Mouse (Mus musculus) cerebral cortex, adult 2 months (tissue): ENCODE data around the gene Khnyn.

ENCODE experiments used
- WGBS: fragments of 180-500 bp; shearing (Covaris S2); methylation state at CpG from one replicate; pipeline ENCODE4 v1.1.7; 2018; 5-methylcytosine and 5-hydroxymethylcytosine counted together

Khnyn gene

DNA sequence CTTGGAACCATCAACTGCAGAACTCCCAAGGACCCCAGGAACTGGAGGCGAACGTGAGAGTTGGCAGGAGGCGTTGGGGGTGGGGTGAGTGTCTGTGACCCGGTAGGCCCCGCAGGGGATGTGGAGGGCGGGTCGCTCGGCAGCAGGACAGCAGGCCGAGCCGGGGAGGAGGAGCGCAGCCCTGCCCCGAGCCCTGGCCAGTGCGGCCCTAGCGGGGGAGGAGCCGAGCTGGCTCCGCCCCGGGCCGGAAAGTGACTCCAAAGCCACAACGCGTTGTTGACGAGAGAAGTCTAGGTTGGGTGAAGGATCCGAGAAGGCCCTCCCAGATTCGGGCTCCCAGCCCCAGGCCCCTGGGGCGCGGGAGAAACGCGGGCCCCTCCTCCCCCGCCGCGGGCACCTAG is at the start of gene Khnyn:
Gene Khnyn (plus strand): TSS at position 235 of the 401 bp plus-strand sequence.
- WGBS: under 1% methylated on average over 30 of the region's 30 CpGs

DNA sequence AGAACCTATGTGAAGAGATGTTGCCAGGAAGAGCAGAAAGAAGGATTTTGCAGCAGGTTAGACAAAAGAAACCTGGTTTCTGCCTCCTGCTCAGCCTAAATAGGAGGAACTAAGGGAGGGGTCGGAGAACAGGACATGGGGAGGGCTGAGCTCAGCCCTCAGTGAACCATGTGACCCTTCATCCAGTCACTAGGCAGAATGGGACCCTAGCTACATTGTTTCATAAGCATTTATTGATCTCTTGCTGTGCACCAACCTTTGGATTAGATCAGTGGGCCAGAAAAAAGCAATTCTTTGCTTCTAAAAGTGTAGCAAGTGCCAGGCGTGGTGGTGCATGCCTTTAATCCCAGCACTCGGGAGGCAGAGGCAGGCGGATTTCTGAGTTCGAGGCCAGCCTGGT is 46.4 kb upstream of the Khnyn start:
- WGBS: 94% methylated on average over 5 of the region's 5 CpGs

DNA sequence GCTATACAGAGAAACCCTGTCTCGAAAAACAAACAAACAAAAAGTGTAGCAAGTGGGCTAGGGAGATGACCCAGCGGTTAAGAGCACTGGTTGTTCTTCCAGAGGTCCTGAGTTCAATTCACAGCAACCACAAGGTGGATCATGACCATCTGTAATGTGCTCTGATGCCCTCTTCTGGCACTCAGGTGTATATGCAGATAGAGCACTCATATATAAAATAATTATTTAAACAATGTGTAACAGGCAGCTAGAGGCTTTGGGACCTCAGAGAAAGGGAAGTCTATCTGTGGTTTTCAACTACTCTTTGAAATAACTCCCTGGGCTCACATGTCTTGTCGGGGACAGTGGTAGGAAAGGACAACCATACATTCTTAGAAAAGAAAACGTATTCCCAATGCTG is 46.0 kb upstream of the Khnyn start:
- 92% methylated on average over 4 of the region's 4 CpGs for WGBS

DNA sequence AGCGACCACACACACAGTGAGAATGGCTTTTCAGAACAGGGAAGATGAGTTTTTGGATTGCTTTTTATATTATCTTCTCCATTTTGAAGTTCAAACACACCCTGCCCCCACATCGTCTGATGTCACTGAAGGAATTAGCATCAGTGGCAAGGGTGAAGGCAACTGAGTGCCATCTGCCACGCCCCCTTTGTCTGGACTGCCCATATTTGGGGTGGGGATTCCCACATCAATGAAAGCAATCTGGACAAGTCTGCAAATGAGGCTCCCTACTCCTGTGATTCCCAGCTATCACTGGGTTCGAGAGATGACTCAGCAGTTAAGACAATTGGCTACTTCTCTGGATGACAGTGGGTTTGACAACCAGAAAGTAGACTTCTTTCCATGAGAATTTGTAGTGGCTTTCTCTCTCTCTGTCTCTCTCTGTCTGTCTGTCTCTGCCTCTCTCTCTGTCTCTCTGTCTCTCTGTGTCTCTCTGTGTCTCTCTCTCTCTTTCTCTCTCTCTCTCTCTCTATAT is 43.8 kb upstream of the Khnyn start:
- 75% methylated on average over 4 of the region's 4 CpGs for WGBS

DNA sequence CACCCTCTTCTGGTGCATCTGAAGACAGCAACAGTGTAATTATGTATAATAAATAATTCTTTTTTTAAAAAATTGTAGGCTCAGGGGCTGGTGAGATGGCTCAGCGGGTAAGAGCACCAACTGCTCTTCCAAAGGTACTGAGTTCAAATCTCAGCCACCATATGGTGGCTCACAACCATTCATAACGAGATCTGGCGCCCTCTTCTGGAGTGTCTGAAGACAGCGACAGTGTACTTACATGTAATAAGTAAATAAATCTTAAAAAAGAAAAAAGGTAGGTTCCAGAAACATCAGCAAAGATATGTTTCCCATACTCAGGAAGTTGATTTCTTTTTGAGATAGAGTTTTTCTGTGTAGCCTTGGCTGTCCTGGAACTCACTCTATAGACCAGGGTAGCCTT is 42.0 kb upstream of the Khnyn start:
- WGBS: 82% methylated on average over 4 of the region's 4 CpGs

DNA sequence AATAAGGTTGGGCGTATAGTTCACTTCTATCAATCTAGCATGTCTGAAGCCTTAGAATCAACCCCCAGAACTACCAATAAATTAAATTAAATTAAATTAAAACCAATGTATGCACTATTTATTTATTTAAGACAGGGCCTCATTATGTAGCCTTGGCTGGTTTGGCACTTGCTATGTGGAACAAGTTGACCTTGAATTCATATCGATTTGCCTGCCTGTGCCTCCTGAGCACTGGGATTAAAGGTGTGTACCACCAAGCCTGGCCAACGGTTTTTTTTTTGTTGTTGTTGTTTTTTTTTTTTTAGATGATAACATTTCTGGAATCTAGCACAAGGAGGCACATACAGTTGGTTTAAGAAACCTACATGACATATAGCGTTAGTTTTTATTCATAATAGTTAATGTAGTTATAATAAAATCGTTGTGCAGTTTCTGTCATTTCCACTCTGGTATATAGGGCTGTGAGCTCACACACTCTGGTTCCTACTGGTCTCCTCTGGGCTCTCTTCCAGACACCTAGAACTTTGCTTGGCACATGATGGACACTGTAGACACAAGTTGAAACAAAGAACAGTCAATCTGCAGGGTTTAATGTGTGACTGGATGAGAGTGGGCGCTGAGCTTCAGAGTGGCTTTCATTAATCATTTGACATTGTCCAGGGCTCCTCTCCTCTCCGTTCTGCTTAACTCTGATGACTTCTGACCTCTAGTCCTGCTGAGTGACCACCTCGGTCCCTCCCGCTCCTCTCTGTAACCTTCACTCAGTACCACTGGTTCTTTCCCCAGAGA is 39.0 kb upstream of the Khnyn start:
- WGBS: 86% methylated on average over 9 of the region's 9 CpGs

DNA sequence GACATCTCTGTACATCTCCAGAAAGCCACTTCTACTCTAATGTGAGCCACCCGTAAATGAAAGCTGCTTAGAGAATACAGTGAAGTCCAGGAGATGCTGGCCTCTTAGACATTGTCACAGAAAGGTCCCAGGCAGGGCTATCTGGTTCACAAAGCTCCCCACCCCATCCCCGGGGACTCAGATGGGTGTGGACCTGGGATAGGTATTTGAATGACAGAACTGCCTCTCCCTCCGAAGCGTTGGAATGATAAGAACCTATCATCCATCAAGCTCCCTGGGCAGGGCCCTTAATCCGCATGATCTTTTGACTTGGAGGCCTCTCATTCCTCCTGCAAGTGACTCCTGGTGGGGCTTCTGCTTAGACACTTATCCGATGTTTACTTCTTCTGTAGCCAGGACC is 33.9 kb upstream of the Khnyn start:
- WGBS: 86% methylated on average over 6 of the region's 6 CpGs

DNA sequence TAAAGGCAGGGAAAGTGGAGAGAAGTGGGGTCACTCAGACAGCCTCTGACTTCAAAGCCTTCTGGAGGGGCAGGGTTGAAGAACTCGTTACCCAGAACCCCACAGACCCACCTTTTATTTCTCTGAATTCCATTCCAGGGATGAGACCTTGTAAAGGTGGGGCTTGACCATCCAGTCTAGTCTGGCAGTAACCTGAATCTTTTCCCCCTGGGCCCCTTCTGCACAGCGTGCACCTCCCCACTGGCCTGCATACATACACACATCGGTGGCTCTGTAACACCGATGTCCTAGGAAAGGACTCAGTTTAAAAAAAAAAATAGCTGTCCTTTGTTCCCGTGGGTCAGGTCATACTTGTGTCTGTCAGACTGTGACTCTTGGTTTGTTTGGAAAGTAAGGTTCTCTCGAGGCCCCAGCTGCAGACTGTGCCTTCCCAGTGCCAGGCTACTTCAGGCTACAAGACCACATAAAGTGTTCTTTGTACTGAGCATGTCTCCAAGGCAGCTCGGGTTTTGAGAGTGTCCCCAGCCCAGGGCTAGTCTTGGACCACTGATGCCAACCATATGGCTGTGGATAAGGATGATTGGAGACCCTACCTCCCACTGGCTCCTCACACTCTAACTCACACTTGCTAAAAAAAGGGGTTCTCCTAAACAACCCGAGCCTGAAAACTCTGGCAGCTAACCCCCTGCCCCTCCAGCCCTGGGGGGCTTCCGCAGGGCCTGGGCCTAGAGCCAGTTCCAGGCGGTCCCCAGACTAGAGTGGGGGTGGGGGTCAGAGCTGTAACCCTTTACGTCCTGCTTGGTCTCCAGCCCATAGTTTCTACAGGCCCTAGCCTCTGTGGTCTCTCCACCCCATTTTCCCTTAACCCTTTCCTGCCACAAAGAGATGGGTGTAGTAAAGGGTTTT is 31.8 kb upstream of the Khnyn start:
- 35% methylated on average over 11 of the region's 11 CpGs for WGBS

DNA sequence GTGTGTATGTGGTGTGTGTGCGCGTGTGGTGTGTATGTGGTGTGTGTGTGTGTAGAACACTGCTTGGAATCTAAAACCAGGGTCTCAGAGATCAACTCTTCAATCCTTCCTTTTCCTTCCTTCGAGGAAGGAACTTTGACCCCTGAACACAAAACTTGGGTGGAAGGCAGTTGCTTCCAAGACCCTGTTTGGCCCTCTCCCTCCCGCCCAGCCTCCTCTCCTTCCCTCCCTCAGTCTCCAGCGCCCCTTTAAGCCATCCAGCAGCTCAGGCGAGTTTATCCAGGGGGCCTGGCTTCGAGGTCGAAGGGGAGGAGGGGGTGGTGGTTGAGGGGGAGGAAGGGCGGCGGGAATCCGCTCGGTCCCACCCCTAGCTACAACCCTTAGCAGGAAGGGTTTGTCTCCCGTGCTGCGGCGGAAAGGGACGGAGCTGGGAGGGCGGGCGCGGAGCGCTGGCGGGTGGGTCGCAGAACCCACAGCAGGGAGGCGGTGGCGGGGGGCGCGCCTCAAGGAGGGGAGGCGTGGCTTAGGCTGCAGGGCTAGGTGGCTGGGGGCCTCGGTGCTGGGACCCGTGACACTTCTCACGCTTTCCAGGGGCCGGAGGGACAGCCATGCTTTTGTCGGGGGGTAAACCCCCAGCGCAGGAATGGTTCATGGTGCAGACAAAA is 31.0 kb upstream of the Khnyn start, which contains the start of gene Nynrin:
Gene Nynrin (plus strand): TSS at position 390 of the 665 bp plus-strand sequence.
- 4% methylated on average over 33 of the region's 33 CpGs for WGBS

DNA sequence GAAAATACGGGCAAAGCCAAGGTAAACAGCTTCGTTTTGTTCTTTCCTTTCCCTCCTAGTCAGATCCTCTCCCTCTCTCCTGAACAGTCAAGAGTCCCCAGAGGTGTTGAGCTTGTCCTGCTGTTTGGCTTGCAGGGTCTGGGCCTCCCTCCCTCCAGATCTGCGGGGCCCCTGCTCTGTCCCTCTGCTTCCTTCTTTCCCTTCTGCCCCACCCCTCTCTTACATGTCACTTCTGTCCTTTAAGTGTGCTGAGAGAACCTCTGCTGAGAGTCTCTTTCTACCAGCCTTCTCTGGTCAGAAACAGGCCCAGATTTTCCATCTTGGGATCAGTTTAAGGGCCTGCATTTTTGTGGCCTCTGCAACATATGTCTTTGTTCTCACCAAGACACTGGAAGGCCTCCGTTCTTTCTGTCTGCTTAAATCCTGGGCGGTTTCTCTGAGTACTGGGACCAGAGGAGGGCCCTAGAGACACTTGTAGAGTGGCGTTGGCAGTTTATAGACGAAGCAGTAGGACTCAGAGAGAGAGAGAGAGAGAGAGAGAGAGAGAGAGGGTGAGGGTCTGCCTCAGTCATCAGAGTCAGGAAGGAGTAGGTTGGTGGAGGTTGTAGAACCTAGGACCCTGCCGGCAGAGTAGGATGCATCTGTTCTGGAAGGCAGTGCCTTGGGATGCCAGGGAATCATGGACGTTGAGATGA is 30.2 kb upstream of the Khnyn start:
- WGBS: 24% methylated on average over 9 of the region's 9 CpGs

DNA sequence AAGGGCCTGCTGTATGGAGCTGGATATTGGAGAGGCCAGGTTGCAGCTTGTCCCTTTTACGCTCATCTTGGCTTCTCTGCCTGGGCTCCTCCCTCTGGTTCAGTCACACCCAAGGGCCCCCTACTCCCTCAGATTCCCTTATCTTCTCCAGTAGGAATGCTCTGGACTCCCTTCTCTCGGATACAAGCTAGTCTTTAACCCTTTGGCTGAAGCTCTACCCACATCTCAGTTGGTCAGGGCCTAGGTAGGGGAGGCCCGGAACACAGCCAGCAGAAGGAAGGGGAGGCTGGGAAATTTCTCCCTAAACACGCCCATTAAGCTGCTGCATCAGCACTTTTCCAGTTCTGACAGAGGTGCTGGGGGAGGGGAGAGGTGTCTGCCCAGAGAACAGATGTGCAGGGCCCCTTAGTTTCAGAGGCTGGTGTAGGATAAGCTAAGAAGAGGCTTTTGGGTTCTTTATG is 29.6 kb upstream of the Khnyn start:
- 52% methylated on average over 4 of the region's 4 CpGs for WGBS

DNA sequence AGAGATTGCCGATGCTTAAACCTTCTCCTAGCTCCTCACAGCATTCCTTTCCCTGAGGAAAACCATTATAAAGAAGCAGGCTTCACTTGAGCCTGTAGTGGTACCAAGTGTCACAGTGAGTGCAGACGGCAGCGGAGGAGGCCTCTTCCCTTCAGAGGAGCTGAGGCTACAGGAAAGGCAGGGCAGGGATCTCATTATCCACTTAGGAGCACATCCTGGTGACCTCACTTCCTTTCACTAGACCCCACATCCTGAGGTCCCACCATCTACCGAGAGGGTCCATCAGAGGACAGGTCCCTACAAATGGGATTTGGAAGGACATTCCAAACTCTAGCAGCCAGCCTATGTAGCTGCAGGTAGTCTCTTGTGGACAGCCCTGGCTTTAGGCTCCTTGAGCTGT is 27.2 kb upstream of the Khnyn start:
- WGBS: 75% methylated on average over 4 of the region's 4 CpGs

DNA sequence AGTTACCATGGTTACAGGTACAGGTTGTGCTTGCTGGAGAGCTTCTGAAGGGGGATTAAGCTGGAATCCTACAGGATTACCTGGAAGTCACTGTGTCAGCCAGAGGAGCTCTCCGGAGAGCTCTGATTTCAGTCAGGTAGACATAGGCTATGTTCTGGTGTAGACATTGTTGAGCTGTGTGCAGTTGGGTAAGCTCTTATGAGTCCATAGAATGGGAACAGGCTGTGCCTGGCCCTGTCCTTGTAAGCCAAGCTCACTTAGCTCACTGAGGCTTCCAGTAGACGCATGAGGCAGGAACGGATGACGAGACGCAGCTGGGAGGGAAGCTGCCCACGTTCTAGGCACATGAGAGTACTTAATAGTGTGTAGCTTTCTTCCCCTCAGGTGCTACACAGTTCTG is 22.6 kb upstream of the Khnyn start:
- 84% methylated on average over 6 of the region's 6 CpGs for WGBS

DNA sequence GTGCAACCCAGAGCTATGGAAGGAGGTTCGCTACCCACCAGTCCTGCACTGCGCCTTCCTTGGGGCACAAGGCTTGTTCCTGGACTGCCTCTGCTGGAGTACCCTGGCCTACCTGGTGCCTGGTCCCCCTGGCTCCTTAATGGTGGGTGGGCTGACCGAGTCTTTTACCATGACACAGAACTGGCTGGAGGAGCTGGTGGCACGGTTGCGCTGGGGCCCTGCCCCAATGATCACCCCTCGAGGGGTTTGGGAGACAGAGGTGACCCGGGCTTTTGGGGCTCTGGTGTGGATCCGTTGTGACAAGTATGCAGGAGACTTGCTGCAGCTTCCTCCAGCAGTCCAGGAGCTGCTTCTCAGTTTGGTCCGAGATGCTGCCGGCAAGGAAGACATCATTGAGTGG is 21.8 kb upstream of the Khnyn start:
- 95% methylated on average over 10 of the region's 10 CpGs for WGBS

DNA sequence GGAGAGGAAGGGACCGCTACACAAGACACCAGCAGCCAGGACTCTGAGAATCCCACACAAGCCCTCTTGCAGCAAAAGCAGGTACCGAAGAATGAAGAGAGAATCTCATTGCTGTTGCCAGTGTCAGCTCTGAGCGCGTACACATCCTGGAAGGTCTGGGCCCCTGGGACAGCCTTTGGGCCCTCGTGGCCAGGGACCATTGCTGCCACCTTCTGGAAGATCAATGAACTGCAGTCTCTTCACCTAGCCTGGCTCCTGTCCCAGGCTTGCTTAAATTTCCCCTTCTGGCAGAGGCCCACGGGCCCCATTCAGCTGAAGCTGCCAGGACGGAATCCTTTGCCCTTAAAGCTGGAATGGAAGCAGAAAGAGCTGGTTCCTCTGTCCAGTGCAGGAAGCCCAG is 21.0 kb upstream of the Khnyn start:
- 43% methylated on average over 7 of the region's 7 CpGs for WGBS

DNA sequence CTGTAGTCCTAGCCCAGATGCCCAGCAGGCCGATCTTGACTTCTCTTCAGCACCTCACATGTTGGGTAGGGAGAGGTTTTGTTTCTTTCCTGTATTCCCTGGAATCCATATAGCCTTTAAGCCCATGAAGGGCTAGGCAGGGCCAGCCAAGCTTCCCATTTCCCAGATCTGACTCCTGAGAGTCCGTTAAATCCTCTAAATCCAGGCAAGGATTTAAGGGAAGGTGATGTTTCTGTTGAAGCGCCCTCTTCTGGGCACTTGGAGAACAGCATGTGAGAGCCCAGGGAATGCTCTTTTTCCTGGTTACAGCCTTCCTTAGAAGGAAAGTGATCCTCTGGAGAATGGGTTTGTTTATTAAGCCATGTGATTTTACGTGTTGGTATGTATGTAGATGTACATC is 17.8 kb upstream of the Khnyn start:
- WGBS: 36% methylated on average over 4 of the region's 4 CpGs

DNA sequence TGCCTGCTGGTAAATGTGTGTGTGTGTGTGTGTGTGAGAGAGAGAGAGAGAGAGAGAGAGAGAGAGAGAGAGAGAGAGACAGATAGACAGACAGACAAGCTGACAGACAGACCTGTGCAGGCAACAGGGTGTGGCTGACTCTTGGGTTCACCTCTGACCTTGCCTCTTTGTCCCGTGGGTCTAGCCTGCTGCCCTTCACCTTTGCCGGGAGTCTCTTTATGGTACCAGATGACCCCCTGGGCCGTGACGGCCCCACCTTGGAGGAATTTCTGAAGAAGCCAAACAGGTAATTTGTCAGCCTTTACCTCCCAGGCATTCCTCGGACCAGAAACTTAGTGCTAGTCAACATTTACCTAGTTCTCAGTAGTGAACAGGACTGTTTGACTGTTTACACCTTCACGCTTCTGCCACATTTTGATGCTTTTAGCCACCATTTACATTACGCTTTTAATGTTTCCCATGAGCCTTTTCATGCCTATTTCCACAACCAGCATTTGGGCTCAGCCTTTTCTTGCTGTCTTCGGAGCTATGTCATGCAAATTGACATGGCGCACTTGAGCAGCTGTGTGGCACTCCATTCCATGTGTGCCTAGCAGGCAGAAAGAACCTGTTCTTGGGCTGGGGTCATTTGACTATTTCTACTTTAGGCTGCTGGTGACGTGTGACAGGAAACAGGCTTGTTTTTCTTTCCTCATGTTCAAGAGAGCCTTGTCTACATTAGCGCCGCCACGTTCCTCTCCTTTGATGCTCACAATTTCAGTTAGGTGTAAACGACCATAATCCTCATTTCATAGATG is 16.3 kb upstream of the Khnyn start:
- WGBS: 88% methylated on average over 14 of the region's 14 CpGs

DNA sequence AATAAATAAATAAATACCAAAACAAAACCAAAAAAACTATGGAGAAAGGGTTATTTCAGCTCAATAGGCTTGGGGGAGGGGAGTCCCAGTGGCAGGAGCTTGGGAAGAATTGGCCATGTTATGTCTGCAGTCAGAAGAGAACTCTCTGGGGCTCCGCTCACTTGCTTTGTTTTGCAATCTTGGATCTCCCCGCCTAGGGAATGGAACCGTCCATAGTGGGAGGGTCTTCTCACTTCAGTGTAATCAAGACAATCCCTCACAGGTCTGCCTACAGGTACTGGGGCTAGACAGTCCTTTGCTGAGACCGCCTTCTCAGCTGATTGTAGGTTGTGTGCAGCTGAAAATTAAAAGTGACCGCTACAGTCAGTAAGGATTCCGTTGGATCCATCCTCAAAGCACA is 15.2 kb upstream of the Khnyn start:
- WGBS: 95% methylated on average over 6 of the region's 6 CpGs

DNA sequence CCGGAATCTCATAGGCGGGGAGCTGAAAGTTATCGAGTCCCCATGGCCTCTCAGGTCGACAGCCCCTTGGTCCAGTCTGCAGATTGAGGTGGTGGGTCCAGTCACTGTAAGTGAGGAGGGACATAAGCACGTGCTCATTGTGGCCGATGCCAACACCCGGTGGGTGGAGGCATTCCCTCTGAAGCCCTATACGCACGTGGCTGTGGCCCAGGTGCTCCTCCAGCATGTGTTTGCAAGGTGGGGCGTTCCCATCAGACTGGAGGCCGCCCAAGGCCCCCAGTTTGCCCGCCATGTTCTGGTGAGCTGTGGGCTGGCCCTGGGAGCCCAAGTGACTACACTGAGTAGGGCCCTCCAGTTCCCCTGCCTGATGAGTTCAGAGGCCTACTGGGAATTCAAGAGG is 12.7 kb upstream of the Khnyn start:
- 89% methylated on average over 12 of the region's 12 CpGs for WGBS

DNA sequence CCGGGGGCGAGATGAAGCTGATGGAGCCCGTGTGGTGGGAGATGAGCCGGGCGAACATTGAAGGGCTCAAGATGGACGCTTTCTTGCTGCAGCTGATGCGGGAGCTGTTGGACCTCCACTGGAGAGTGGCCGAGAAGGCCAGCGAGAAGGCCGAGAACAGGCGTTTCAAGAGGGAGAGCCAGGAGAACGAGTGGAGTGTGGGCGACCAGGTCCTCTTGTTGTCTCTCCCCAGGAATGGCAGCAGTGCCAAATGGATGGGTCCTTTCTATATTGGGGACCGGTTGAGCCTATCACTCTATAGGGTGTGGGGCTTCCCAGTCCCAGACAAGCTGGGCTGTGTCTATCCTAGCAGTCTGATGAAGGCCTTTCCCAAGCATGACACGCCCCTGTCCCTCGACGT is 12.2 kb upstream of the Khnyn start:
- WGBS: 92% methylated on average over 17 of the region's 17 CpGs
